Mouse (Mus musculus) brain, embryonic 14.5 days (tissue): ENCODE data around the gene Meis3.

ENCODE experiments used
- CTCF ChIP-seq: fragments of 200-500 bp; IDR thresholded peaks from 2 replicates; pipeline ENCODE4 v1.5.1; 2012; ENCODE audit warnings: inconsistent platforms, mild to moderate bottlenecking, moderate library complexity, borderline replicate concordance; ENCODE audit not compliant: insufficient read depth, insufficient read length; ENCODE audit errors: extremely low read depth
- POLR2A ChIP-seq: fragments of 200-500 bp; IDR thresholded peaks from 2 replicates; pipeline ENCODE4 v1.6.1; 2012; ENCODE audit warnings: mild to moderate bottlenecking, inconsistent platforms, borderline replicate concordance; ENCODE audit not compliant: poor library complexity, insufficient read depth, insufficient read length, severe bottlenecking; ENCODE audit errors: extremely low read depth

DNA sequence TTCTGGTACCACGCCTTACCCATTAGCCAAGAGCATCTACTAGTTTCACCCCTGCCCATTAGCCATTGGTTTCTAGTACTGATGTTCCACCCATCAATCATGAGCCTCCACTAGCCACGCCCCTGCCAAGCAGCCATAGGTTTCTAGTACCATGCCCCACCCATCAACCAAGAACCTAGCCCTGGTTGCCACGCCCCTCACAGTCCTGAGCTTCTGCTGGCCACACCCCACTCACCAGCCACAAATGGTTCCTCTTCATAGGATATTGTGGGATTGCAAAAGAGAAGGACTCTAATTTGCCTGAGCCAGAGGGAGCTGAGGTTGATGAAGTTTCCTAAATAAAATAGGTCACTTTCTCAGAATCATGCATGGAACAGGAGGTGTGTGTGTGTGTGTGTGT is 14.2 kb upstream of the Meis3 start:
- TF ChIP-seq CTCF = no peak
- no peak for TF ChIP-seq POLR2A
